Mouse (Mus musculus) adrenal gland, postnatal 36 days (tissue): ENCODE data around the gene Olfr1380. TPM values are rescaled to one million over a fixed set of nuclear protein-coding genes. Genes with fewer than 3 reads are reported as not detected.

Experiments used
- total RNA-seq, 2 experiments: library from RNA; stranded (reverse); gene quantifications; 2 replicates each; pipeline ENCODE4 v1.2.3; 2021

Gene Olfr1380
- total RNA-seq, 2 experiments from 2014 or later, result not detected

Other genes starting within 250 kb of the Olfr1380 start
- gene Olfr1391, start 234.1 kb upstream of the Olfr1380 start, total RNA-seq, result not detected
- not detected for gene Olfr1390, start 221.7 kb upstream of the Olfr1380 start, total RNA-seq
- gene Olfr1389, start 133.8 kb upstream of the Olfr1380 start, total RNA-seq, result not detected
- under 1 TPM in 1 of 2 experiments, not detected in 1; 0.13 TPM for gene Olfr1388, start 120.3 kb upstream of the Olfr1380 start, total RNA-seq
- not detected for gene Olfr1387, start 101.5 kb upstream of the Olfr1380 start, total RNA-seq
- not detected for gene Olfr1386, start 91.8 kb upstream of the Olfr1380 start, total RNA-seq
- not detected for gene Olfr1385, start 67.8 kb upstream of the Olfr1380 start, total RNA-seq
- gene Olfr1384, start 50.2 kb upstream of the Olfr1380 start, total RNA-seq, result under 1 TPM in 1 of 2 experiments, not detected in 1; 0.60 TPM
- gene Olfr1383, start 37.2 kb upstream of the Olfr1380 start, total RNA-seq, result under 1 TPM in 1 of 2 experiments, not detected in 1; 0.76 TPM
- not detected for gene Olfr1382, start 28.6 kb upstream of the Olfr1380 start, total RNA-seq
- not detected for gene Olfr1381, start 13.4 kb upstream of the Olfr1380 start, total RNA-seq
- gene Flt4, start 52.4 kb downstream of the Olfr1380 start, total RNA-seq, result 10 to 100 TPM; 15.6 to 19.2 TPM
- not detected for gene Scgb3a1, start 106.7 kb downstream of the Olfr1380 start, total RNA-seq
- 10 to 100 TPM; 49.4 to 51.0 TPM for gene Cnot6, start 155.8 kb downstream of the Olfr1380 start, total RNA-seq
- 10 to 100 TPM in 1 of 2 experiments, 1 to 10 TPM in 1; 5.7 to 12.0 TPM for gene Gfpt2, start 237.3 kb downstream of the Olfr1380 start, total RNA-seq